10 mouse cellular contexts compared by ENCODE assay signal in the genomic region with DNA sequence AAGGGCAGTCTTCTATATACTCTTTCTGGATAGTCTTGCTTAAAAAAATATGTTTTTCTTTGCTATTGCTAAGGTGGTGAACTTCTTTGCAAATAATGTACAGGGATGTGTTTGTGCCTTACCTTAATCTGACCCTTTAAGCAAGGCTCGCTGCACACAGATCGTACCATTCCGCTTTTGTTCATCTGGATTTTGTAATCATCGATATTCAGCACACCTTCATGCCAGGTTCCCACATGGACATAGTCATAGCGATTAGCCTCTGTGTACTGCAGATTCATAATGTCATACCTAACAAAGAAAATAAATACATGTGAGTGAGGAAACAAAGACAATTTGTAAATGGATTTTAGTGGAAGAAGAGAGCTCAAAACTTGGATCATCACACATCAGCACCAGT.
"Had no signal": no experiment of that assay in that cellular context is flagged by ENCODE, and none has a peak within 500 bp of the region (broad histone marks: within the 10 kb centered on the region; RNA-seq: fewer than 3 reads in every experiment).

No protein-coding gene starts in this region.

- DNase-seq: retina, postnatal 1 day; right cerebral cortex, adult 18-20 months; right cerebral cortex, postnatal 14 days; right cerebral cortex, postnatal 25 days; right cerebral cortex, postnatal 4 days; spleen, adult 18-20 months; thymus, adult 18-20 months; thymus, adult 2 months; thymus, postnatal 25 days; thymus, postnatal 36 days had no signal
